Mouse (Mus musculus) layer of hippocampus, postnatal 14 days (tissue): ENCODE results near the gene Csnk2a2. TPM values are rescaled to one million over a fixed set of nuclear protein-coding genes. Genes with fewer than 3 reads are reported as not detected.

Source experiments
- DNase-seq, 2 experiments: peaks; one replicate each; pipeline ENCODE4 v3.0.0; 2021 to 2022; ENCODE audit warnings: low spot score in 2 of 2, mixed read lengths in 1 of 2
- long read RNA-seq, 2 experiments: library from polyadenylated mRNA; stranded (forward); transcript quantifications; one replicate each; pipeline ENCODE4 v2.0.0; 2021
- total RNA-seq, 2 experiments: library from RNA; stranded (reverse); gene quantifications; 2 replicates each; pipeline ENCODE4 v1.2.3; 2021

Gene Csnk2a2
- 10 to 100 TPM; 77.4 to 79.8 TPM for total RNA-seq
- long read RNA-seq, experiment 1, full-length matches to known transcripts: 20 of 66 reads
- long read RNA-seq, experiment 1, partial matches to known transcripts: 26 of 66 reads
- long read RNA-seq, experiment 1, other reads (novel, unspliced or antisense): 20 of 66 reads
- long read RNA-seq, experiment 2, full-length matches to known transcripts: 25 of 106 reads
- long read RNA-seq, experiment 2, partial matches to known transcripts: 3 of 106 reads
- long read RNA-seq, experiment 2, other reads (novel, unspliced or antisense): 78 of 106 reads

DNA sequence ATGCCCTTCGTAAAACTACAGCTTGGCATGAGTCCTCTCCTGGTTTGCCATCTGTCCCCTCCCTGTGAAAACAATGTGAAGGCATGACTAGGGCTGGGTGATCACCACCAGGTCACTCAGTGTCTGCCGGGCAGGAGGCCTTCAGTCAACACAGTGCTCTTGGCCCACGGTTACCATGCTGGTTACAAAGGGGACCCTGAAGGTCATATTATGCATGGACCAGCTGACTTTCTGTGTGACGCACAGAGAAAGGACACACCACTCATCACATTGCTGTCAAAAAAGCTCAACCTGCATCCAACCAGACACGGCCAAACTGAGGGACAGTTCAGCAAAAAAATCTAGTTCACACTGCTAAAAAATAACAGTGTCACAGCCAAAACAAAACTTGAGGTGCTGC is at the start of gene Csnk2a2:
Gene Csnk2a2, minus strand, starts transcription at position 34 of the 400 bp plus-strand sequence.
- DNase-seq: no peak

DNA sequence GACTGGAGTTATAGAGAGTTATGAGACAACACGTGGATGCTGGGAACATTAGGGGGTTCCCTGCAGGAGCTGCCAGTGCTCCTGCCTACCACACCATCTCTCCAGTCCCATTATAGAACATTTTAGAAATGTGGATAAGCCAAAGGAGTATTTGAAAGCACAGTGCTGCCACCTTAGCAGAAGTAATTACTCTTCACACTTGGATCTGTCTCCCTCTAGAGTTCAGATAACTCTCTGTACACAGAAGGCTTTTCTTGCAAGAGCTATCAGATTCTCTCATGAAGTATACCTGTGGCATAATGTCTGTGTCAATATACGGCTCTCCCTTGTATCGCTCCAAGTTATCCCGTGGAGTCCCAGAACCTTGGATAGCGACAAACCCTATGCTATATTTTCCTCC is 49.6 kb upstream of the Csnk2a2 start:
- DNase-seq: peak in 1 of 2 experiments; percentile 33

GRCm38 (mm10) chr8:95533584-95534387 is 43.9 kb upstream of the Csnk2a2 start, which contains the start of gene Ccdc113:
Gene Ccdc113, plus strand, starts transcription at chr8:95534085.
- peak; percentile 45 to 52 for DNase-seq

DNA sequence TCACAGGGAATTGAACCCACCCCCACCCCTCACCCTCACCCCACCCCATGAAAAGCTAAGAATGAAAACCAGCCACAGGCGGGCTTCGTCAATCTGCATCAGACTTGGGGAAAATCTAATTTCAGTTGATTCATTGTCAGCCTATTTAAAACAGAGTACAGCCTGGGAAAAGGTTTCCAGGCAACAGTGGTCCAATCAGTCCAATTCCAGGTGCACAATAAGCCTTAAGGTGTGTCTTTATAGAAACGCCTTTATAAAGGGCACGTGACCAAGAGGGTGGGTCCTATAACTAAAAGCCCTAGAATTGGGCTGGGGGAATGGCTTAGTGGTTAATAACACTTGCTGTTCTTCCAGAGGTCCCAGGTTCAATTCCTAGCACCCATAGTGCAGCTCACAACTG is 42.4 kb upstream of the Csnk2a2 start:
- DNase-seq: no peak

- DNase-seq: no peak
These were observed 39.0 kb upstream of the Csnk2a2 start for GRCm38 (mm10) chr8:95528750-95529310.

- no peak for DNase-seq
These were observed 38.4 kb upstream of the Csnk2a2 start for GRCm38 (mm10) chr8:95528194-95528593.

DNA sequence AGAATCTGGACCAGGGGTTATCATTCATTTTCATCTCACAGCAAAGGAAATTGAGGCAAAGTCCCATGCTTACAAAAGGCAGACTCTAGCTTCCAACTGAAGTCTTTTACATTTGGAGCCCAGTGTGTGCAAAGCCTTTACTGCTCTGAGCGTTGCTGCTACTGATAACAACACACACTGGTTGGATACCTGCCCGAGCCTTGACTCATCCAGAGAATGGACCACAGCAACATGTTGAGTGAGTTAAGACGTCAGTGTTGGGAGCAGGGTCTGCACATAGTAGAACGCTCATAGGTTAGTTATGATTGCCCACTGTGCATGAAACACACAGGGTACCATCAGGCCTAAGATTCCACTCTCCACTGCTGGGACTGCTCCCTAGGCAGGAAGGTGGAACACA is 34.2 kb upstream of the Csnk2a2 start:
- no peak for DNase-seq

DNA sequence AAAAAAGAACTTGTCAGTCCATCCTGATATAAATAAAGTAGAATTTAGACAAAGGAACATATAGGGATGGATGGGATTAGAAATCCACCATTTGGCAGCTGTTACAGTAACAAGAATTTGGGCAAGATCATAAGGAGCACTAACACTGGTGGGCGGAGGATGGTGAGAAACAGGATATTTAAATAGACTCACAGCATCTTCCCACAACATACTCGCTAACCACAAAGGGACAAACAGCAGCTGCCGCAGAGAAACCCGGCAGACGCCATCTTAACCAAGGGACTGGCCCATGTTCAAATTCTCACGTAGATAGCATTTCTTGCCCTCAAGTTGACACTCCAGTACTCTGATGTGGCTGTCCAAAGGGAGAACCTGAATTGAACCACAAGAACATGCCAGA is 27.1 kb upstream of the Csnk2a2 start:
- DNase-seq: no peak

- DNase-seq: no peak
These were observed 23.4 kb upstream of the Csnk2a2 start for GRCm38 (mm10) chr8:95513219-95513618.

DNA sequence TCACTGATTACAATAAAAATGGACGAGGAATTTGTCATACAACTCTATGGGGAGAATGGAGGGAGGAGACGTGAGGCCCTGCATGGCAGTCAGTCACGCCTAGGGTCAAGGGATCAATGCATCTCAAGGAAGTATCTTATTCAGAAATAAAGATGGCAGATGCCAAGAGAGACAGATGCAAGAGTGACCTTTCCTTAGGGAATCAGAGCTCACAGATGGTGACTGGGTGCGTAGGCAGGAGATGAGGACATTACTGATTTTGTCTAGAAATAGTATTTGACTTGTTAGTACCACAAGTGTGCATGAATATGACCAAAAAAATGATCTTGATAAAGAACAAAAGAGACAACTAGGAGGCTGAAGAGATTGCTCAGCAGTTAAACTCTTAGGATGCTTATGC is 22.4 kb upstream of the Csnk2a2 start:
- DNase-seq: no peak

DNA sequence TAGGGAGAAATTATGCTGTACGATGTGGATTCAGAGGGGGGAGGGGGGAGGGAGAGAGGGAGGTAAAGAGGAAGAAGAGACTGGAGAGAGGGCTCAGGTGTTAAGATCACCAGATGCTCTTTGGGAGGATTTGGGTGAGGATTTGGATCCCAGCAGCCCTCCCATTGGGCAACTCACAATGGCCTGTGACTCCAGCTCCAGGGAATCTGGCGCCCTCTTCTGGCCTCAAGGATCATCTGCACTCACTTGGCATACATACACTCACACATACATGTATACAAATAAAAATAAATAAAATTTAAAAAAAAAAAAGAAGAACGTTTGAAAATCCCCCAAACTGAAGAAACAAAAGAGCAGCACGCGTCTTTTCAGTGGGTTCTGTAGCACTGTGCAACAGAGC is 16.4 kb upstream of the Csnk2a2 start:
- no peak for DNase-seq

- peak in 1 of 2 experiments; percentile 53 for DNase-seq
These were observed 15.8 kb upstream of the Csnk2a2 start for GRCm38 (mm10) chr8:95505606-95506005.

DNA sequence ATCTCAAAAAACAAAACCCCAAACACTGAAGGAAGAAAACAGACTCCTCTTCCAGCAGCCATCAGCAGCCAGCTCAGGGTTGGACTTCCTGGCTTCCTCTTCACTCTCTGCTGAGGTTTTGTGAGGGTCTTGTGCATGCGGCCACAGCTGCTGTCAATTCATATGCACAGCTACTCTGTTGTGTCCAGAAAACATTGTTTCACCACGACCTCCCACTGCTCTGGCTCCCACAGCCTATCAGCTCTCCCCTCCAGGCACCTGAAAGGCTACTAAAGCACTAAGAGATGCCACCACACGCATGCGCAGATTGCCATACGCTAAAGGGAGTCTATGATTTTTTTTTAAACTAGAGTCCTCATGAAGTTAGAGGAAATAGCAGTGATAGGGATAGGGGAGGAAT is 15.0 kb upstream of the Csnk2a2 start:
- DNase-seq: no peak

- DNase-seq: peak in 1 of 2 experiments; percentile 37
These were observed 12.6 kb upstream of the Csnk2a2 start for GRCm38 (mm10) chr8:95502431-95502830.

GRCm38 (mm10) chr8:95500436-95500835 is 10.6 kb upstream of the Csnk2a2 start:
- no peak for DNase-seq

- DNase-seq: no peak
These were observed 9.6 kb upstream of the Csnk2a2 start for GRCm38 (mm10) chr8:95499266-95500064.

DNA sequence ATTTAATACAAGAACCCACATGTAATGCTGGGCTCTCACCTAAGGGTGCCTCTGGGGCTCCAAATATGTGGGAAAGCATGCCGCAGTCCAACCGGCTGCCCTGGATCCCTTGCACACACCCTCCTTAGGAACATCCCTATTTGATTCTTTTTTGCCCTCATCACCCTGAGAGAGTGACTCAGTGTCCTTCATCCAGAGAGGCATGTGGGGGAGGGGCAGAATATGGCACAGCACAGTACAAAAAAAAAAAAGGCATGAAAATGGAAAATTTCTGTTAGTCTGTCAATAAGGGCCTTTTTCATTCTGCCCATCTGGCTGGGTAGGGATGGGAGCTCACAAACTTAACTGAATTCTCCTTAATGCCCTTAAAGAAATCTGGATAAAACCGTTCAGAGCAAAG is 8.0 kb upstream of the Csnk2a2 start:
- DNase-seq: no peak

GRCm38 (mm10) chr8:95496420-95496819 is 6.6 kb upstream of the Csnk2a2 start:
- no peak for DNase-seq

- DNase-seq: no peak
These were observed 5.6 kb upstream of the Csnk2a2 start for GRCm38 (mm10) chr8:95495444-95495843.

DNA sequence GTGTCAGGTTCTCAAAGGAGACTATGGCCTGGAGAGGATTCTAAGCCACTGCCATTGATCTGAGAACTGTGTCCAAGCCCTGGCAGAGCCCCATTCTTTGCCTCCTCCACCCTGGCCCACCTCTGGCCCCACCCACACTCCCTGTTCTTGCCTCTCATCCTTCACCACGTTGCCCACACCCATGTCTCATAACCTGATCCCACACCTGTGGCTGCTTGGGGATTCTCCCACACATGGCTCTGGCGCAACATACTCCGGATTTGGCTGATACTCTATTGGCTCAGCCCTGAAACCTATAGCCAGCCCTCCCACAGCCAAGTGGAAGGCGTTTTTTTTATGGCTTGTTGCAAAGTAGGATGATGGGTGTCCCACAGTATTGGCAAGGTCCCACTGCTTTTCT is 2.2 kb upstream of the Csnk2a2 start:
- no peak for DNase-seq

DNA sequence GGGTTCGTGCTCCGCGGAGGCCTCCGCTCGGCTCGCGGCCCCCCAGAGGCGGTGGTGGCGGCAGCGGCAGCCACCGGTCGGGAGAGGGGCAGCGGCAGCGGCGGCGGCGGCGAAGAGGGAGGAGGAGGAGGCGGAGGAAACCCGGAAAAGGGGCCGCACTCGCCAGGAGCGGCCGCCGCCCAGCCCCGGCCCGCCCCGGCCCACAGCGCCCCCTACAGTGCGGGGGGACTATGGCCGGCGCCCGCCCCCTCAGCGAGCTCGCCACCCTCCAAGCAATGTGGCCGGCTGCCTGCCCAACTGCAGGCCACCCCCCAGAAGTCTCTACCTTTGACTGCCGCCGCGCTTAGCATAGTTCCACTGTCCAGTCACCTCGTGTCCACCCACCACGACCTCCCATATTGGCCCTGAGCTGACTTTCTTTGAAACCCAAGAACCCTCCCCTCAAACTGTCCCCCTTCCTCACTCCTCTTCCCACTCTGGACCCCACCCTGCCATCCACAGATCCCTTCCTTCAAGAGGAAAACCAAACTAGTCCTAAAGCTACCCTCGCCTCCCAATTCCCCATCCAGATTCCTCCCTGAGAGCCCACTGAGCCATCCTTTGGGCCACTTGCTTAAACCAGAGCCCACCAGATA is 1.0 kb downstream of the Csnk2a2 start:
- DNase-seq: peak; percentile 72 to 77
